Mouse (Mus musculus): ENCODE measurements at regions not wholly inside any gene's neighbourhood (a gene's known extent, or its start where the extent isn't known, plus 50 kb on each side); places are given as distances from the start of the nearest gene placed in this dataset.
A peak's percentile ranks its signal among the peaks of the same experiment; 100 is the strongest.

DNA sequence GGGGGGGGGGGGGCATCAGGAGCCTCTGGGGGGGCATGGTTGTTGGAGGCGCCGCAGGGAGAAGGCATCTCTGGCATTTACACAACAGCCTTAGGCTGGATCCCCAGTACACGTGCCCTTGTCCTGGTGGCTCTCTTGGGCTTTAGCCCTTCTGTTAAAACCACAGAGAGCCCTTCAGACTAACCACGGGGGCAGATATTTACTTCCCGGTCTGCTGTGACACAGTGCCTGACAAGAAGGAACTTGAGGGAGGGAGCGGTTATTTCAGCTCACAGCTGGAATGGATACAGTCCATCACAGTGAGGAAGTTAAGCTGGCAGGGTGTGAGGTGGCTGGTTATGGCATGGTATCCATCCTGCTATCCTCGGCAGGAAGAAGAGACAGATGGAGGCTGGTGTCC, 71.0 kb upstream of the Gm11733 start:
- DNase-seq (ENCODE audit: extremely low read depth, low read depth) = peak; percentile 74

DNA sequence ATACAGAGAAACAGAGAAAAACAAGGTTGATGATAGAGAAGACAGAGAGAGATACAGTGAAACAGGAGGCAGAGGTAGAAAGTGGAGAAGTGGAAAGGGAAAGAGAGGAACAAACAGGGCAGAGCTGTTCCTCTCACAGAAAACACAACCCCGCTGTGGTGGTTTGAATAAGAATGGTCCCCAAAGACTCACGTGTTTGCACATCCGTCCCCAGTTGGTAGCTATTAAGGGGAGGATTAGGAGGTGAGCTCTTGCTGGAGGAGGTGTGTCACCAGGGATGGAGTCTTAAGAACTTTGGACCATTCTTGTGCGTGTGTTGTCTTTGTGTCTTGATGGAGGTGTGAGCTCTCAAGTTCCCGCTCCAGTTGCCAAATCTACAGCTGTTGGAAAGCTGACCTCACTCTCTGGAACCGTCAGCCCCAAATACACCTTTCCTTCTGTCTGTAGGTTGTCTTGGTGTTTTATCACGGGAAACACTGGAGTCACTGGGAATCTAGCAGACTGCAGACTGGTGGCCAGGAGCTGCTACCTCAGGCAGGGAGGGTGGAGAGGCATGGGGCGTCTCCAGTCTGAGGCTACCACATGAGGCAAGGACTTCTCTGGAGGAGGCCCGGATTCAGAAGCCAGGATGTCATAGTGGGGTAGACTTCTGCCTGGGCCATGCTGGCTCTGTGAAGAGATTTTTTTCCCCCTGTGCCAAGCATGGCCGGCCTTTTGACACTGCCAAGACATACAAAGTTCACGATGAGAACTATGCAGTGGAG, 70.0 kb upstream of the Gm11733 start:
- no peak for DNase-seq (ENCODE audit: extremely low read depth, low read depth)

DNA sequence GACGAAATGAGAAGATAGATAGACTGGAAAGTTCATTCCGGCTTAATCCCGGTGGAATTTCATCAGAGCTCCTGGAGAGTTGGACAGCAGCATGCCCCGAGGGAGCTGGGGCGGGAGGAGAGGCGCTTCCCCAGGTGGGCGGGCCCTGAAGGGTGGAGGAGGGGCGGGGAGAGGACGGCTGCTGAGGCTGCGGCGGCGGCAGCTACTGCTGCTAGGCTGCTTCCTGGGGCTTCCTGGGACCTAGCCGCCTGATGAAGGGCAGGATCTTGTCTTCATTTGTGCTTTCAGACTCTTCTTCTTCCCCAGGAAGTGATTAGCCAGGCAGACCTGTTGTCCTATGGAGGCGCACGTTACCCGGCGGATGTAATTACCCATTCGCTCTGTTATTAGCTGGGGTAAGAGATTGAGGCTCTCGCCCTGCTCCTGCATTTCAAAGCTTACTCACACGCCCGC, 69.3 kb upstream of the Gm11733 start:
- DNase-seq (ENCODE audit: extremely low read depth, low read depth) = no peak

- DNase-seq (ENCODE audit: extremely low read depth, low read depth) = no peak
Measured at GRCm38 (mm10) chr11:117415466-117415865, 68.7 kb upstream of the Gm11733 start.

DNA sequence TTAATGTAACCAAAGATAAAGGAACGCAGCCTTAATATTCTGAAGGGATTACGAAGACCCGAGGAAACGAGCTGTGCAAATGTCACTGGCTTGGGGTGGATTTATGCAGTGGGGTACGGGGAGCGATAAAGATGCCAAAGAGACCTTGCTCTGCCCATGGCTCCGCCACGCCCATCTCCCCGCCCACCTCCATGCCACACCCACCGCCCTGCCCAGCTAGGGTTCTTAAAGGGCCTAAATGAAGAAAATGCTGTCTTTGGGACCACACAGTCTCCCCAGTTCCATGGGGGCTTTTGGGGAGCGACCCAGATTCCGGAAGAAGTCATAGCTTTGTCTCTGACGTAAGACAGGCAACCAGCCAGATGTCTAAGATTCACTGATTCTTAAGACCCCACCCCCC, 68.2 kb upstream of the Gm11733 start:
- peak; percentile 43 for DNase-seq (ENCODE audit: extremely low read depth, low read depth)

DNA sequence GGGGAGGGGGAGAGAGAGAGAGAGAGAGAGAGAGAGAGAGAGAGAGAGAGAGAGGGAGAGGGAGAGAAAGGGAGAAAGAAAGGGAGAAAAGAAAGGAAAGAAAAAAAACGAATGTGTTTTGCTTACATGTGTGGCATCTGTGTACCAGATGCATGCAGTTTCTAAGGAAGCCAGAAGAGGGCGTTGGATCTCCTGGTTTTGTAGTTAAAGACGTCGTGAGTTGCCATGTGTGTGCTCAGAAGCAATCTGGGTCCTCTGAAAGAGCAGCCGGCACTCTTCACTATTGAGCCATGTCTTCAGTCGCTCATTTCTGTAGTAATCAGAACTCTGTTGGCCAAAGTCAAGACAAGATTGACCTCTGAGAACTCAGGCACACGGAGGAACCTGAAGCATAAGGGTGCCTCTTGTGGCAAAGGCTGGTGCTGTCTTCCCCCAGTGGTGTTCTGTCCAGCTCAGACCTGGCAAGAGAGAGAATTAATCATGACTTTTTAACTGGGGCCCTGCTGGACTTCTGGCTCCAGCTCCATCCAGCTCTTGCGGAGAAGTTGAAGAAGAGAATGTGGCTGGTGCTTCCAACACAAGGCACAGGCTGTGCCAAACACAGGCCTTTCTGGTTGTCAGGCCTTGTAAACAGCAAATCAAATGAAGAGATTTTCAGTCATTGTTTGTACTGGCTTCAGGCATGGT, 67.0 kb upstream of the Gm11733 start:
- peak; percentile 35 for DNase-seq (ENCODE audit: extremely low read depth, low read depth)

DNA sequence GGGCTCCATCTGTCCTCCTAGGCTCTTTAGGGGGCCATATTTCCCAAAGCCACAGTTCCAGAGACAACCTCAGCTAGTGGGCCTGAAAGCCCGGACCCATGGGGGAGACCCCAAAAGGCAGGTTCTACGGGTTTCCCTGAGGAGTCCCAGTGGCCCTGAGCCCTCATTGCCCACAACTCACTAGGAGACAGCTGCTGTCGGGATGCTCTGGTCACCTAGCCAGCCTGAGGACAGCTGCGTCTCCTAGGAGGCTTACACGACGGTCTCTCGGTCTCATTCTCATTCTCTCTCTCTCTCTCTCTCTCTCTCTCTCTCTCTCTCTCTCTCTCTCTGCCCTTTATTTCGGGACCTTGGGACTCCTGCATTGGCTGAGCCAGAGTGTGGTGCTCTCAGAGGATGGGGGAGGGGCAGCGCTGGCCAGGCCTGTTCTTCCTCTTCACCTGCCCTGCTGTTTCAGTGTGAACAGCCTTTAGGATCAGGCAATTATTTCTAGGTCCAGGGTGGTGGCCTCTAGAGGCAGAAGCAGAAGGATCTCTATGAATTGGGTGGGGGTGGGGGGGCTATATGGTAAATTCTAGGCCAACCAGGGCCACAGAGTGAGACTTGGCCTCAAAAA, 66.1 kb upstream of the Gm11733 start:
- DNase-seq (ENCODE audit: extremely low read depth, low read depth) = no peak

GRCm38 (mm10) chr11:117418939-117419338, 65.2 kb upstream of the Gm11733 start:
- DNase-seq (ENCODE audit: extremely low read depth, low read depth) = no peak

- no peak for DNase-seq (ENCODE audit: extremely low read depth, low read depth)
Measured at GRCm38 (mm10) chr11:117419351-117419969, 64.7 kb upstream of the Gm11733 start.

DNA sequence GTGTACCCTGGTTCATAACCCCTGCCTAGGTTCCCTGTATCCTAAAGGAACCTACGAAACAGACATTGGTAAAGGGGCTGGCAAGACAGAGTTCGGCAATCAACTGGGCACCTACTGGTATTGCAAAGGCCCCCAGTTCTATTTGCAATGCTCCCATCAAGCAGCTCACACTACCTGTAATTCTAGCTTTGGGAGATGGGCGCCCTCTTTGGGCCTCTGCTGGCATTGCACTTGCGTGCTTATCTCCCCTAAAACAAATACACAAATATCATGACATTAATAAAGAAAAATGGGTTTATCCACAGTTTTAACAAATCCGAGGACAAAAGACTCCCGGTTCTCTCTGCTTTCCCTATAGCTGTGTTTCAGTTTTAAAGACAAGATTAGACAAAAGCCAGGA, 61.5 kb upstream of the Gm11733 start:
- peak; percentile 21 for DNase-seq (ENCODE audit: extremely low read depth, low read depth)

DNA sequence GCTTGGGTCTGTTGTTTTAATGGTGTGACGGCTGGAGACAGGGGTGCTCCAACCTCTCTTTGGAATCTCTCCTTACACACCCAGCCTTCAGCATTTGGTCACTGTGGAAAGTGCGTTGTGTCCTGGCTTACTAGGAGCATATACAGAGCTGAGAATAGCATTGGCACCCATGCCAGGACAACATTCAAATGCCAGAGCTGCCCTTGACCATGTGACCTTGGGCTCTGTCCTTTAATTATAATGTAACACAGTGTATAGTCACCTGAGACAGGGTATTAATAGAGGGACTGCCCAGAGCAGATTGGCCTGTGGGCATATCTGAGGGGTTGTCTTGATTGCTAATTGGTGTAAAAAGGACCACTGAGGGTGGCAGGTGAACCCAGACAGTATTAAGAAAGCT, 60.7 kb upstream of the Gm11733 start:
- DNase-seq (ENCODE audit: extremely low read depth, low read depth) = no peak

DNA sequence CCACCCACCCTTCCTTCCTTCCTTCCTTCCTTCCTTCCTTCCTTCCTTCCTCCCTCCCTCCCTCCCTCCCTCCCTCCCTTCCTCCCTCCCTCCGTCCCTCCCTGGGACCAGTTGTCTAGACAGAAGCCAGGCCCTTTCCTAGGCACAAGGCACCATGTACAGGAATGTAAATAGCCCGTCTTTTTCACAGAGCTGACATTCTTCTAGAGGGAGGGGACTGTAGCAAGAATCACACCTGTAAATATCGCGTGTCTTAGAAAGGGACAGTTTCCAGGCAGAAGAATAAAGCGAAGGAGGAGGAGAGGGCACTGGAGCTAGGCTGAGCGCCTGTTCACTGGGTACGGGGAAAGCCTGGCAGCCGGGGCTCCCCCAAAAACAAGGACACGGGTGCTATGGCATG, 58.7 kb upstream of the Gm11733 start:
- no peak for DNase-seq (ENCODE audit: extremely low read depth, low read depth)

DNA sequence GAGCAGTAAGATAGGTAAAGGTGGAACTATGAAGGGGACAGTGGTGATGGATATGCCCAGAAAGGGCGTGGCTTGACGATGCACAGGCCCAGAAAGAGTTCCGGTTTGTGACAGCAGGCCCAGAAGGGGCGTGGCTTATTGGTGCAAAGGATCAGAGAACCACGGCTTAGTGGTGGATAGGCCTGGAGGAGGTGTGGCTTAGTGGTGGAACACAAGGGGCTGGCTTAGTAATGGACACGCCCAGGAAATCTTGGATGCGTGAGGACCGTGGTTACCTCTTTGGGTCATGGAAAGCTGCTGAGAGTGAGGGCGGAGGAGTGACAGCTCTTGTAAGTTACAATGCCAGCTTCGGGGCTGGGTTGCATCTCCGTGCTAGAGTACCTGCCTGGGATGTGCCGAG, 58.2 kb upstream of the Gm11733 start:
- peak; percentile 49 for DNase-seq (ENCODE audit: extremely low read depth, low read depth)

DNA sequence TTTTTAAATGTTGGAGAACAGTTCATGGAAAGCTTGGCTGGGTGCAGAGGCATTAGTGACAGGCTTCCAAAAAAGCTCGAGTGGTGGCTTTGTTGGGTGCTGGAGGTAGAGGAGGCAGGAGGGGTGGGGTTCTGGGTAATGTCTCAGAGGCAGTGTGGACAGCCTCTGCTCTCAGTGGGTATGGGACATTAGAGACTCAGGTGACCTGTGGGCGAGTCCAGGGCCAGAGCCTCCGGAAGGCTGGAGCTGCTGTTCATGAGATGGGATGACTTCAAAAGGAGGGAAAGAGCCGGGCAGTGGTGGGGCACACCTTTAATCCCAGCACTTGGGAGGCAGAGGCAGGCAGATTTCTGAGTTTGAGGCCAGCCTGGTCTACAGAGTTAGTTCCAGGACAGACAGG, 57.5 kb upstream of the Gm11733 start:
- DNase-seq (ENCODE audit: extremely low read depth, low read depth) = no peak

DNA sequence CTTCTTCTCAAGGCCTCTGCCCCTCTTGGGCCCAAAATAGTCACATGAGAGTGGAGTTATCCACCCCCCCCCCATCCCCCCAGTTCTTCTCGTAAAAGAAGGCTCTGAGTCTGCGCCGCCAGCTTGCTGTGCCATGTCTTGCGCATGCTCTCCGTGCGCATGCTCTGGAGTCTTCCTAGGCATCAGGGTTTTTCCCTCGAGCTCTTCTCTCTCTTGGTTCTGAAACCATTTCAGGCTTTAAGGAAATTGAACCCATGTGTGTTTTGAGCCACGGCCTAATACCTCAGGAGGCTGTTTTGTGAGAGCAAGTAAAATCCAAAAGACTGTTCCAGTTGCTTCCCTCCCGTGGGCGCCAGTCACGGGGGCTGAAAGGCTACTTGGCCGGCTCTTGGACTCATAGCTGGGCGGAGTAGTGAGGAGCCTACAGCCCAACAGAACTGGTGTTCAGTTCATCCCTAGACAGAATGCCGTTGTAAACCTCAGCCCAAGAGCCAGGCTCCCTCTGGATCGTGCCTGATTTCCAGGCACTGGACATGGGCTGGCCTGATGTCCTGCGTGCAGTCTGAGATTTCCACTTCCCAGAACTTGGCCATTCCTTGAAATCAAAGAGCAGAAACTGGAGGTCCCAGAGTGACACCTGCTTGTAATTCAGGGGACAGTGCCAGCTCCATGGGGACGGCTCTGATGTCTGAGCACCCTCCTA, 56.2 kb upstream of the Gm11733 start:
- no peak for DNase-seq (ENCODE audit: extremely low read depth, low read depth)

DNA sequence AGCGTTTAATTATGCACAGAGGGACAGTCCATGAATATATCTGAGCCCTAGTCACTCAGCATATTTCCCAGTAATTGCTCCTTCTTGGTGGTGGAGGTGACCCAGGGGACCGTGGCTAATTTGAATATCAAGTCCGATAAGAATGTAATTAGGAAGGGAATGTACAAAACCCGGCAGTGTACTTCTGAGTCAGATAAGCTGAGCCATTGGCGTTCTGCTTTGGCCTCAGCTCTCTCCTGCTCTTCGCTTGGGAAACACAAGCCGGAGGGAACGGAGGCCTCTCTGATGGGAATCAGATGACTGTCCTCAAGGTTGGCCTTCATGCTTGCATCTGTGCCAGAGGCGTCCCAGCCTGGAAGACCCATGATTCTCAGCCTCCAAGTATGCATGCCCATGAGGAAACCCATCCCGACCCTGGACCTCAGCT, 54.8 kb upstream of the Gm11733 start:
- DNase-seq (ENCODE audit: extremely low read depth, low read depth) = no peak

- DNase-seq (ENCODE audit: extremely low read depth, low read depth) = no peak
Measured at GRCm38 (mm10) chr11:117429894-117430293, 54.3 kb upstream of the Gm11733 start.

DNA sequence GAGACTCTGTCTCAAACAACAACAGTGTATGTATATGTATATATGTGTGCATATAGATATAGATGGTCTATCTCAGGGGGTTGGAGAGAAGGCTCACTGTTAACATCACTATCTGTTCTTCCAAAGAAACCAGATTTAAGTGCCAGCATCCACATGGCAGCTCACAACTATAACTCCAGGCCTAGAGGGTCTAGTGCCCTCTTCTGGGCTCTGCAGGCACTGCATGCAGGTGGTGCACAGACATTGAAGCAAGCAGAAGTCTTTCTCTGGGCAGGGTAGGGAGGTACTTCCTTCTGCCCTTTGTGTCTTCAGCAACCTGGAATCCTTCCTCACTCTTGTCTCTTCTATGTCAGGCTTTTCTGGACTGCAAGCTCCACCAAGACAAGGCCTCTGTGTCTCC, 50.1 kb upstream of the Gm11733 start:
- no peak for DNase-seq (ENCODE audit: extremely low read depth, low read depth)

Measured in MEL-GATA-1-ER (cell line).